Mouse (Mus musculus): ENCODE measurements around the gene Kcnk10. TPM values are rescaled to one million over a fixed set of nuclear protein-coding genes. Genes with fewer than 3 reads are reported as not detected.
A peak's percentile ranks its signal among the peaks of the same experiment; 100 is the strongest.

The Kcnk10 gene
- polyA plus RNA-seq, 1 experiment = 6.3 TPM

DNA sequence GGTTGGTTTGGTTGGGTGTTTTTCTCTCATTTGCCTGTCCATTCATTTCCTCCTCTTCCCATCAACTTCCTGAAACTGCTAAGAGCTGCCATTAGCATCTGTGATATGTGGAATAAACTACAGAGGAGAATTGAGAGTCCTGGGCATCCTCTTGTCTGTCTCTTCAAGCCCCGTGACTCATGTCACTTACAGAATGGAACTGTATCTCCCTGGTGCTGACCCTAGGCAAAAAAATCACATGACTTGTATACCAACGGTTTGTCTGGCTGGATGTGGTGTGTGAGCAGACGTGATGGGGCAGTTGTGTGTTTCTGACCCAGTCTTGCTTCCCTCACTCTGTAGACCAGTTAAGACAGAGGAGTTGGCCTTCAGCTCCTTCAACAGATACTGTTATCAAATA lies 134.4 kb downstream of the Kcnk10 start:
- no peak for DNase-seq (ENCODE audit: extremely low spot score in 1 of 2, low spot score in 1 of 2)

DNA sequence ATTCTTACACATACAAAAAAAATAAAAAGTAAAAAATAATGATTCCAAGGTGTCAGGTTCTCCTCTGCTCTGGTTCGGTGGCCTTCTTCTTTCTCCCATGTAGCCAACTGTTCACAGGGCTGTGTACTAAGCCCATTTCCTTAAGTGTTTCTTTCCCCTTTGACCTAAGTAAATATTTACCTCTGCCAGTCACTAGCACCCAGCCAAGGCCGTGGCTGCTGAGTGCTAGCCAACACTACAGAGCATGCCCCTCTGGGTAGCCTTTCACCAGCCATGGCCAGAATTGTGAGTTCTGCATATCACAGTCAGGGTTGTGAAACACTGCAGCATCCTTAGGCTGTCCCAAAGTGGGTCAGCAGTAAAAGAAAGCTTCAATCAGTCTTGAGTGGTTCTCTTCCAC lies 140.0 kb downstream of the Kcnk10 start:
- DNase-seq (ENCODE audit: extremely low spot score in 1 of 2, low spot score in 1 of 2) = no peak

DNA sequence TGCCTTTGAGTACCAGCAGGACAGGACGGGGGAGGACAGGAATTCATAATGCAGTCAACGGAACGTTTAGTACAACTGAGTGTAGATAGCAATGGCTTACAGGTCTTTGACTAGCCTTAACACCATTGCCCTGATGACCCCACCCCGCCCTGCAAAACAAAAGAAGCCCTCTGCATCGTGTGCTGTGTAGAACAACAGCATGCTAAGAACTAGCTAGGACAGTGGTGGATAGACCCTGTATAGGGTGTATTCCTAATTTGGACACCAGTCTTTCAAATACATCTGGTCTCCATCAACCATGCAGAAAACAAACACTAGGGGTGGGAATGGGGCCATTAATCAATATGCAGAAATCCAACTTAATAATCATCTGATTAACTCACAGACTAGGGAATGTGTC lies 147.4 kb downstream of the Kcnk10 start:
- DNase-seq (ENCODE audit: extremely low spot score in 1 of 2, low spot score in 1 of 2) = no peak

DNA sequence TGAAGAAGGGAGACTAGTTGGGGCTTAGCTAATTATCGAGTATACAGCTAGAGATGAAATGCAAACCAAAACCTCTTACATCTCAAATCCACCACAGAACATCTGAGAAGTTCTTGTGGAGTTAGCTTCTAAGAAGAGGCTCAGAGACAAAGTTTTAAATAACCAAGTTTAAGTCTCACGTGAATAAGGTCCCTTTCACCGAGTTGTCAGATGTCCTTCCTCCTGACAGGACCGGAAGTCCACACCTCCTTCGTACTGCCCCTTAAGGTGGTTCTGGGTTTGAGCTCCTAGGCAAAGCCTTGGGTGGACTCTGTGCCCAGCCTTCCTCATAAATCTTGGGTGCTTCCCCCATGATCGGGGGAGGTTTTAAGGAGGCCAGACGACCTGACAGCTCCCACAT lies 156.8 kb downstream of the Kcnk10 start:
- no peak for DNase-seq (ENCODE audit: extremely low spot score in 1 of 2, low spot score in 1 of 2)

DNA sequence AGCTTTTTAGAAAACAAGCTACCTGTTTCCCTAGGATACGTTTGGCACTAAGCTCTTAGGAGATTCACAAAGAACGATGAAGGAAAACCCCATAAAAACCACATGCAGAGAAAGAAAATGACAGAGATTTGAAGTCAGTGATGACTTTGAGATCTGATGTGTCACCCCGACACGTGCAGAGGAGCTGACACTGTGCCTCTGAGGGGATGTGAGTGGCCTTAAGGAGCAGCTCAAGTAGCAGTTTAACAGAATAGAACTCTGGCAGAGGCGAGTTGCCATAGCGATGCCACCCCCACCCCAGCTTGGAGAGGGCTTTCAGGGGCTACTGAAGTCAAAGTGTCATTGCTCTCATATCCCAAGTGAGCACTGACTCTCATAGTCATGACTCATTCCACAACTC lies 158.3 kb downstream of the Kcnk10 start:
- no peak for DNase-seq (ENCODE audit: extremely low spot score in 1 of 2, low spot score in 1 of 2)

DNA sequence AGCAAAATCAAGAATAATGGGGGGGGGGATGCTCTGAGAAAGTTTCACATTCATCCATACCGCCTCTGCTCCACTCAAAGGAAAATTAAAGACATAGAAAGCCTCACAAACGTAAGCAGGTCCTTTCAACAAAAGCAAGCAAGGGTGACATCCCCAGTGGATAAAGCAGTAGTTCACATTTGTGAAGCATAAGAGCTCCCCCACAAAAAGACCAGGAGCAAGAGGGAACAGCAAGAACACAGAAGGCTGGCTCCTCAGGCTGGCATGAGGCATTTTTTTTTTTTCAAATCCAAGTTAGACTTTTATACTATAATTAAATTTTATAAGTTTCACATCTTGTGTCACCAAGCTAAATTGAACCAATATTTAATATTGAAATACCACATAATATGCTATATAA lies 168.5 kb downstream of the Kcnk10 start:
- DNase-seq (ENCODE audit: extremely low spot score in 1 of 2, low spot score in 1 of 2) = peak in 1 of 2 experiments; percentile 59

DNA sequence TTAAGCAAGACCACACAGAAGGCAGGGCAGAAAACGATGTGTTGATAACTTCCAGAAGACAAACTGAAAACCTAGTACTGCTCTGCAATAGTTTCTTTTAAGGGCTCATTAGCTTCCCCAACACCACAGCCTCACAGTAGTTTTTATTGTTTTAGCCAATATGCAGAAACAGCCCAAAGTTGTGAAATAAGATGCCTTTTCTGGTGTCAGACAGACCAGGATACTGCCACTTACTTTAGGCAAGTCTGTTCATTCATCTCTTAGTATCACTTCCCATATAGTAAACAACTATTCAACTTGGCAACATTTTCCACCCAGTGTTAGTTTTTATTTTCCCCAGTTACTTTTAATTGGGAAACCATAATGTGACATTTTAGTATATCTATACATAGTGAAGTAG lies 171.5 kb downstream of the Kcnk10 start:
- no peak for DNase-seq (ENCODE audit: extremely low spot score in 1 of 2, low spot score in 1 of 2)

DNA sequence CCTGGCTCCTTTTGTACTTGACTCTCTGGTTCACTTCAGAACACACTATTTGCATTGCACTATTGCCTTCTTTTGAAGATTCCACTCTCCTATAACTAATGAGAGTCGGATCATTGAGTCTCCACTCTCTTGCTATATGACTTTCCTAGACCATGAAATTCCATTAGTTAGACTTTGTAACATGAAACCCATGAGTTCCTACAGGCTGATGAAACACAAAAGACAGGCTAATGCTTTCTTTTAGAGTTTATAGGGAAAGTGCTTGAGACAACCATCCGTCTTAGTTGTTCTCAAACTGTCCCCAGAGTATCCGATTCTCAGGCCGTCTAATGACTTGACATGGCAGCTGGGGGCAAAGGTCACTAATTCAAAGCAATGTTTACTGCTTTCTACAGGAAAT lies 172.0 kb downstream of the Kcnk10 start:
- no peak for DNase-seq (ENCODE audit: extremely low spot score in 1 of 2, low spot score in 1 of 2)

DNA sequence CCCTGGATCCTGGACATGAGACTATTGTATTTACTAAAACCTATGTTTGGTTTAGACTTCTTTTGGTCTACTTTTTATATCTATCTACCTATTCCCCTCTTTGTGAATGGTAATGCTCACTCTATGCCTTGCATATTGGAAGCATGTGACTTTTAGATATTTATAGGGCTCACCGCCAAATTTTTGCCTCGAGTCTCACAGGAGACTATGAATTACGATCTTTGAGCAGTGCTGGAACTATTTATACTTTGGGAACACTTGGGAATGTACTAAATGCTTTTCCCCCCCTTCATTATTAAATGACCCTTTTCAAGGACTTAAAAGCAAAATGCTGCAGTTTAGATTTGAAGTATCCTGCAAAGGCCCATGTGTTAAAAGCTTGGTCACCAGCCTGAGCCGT lies 181.5 kb downstream of the Kcnk10 start:
- DNase-seq (ENCODE audit: extremely low spot score in 1 of 2, low spot score in 1 of 2) = no peak

DNA sequence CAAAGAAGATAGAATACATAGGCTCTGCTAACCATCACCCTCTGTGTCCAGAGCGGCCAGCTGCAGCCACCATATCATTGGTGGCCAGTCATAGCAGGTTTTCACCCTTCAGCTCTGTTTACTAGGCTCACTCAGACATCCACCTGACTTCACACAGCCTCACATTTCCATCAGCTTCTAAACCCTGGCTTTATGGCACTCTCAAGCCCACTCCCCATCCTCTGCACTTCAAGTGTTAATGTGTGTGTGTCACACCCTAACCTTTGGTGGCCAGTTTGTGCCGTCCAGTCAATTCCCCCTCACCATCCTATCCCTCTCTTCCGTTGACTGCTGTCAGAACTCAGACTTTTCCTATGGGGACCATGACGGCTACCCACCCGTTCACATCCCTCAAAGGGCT lies 184.0 kb downstream of the Kcnk10 start:
- DNase-seq (ENCODE audit: extremely low spot score in 1 of 2, low spot score in 1 of 2) = no peak

DNA sequence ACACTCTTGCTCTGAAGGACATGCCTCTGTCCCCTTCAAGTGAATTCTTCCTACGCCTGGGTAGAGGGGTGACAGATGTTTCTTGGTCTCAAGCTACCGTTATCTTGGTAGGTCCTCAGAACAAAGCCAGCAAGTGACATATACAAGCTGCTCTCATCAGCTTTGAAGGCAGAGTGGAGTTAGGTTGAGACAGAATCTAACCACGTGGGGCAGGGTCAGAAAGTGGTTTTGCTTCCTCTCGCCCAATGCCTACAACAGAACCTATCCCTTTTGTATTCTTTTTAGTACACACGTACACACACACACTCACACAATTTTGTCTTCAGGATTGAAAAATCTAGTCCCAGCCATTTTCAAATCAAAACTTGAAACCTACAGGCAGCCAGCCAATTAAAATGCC lies 186.8 kb downstream of the Kcnk10 start:
- no peak for DNase-seq (ENCODE audit: extremely low spot score in 1 of 2, low spot score in 1 of 2)

DNA sequence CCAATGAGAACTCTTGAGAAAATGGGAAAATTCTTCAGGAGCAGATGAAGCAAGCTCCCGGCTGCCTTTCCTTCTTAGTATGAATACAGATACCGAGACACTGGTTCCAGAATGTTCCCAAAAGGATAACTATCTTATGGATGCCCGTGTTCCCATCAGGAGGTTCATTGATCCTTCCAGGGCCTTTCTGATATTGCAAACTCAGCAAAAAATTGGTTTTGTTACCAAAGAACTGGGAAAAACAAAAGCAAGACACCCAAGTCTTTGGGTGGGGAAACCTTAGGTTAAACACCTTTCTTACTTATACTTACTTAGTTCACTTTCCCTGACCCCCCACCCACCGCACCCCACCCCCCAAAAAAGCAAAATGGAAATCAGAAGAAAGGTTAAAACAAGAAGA lies 188.5 kb downstream of the Kcnk10 start:
- DNase-seq (ENCODE audit: extremely low spot score in 1 of 2, low spot score in 1 of 2) = no peak

Other genes with a start within 250 kb of the Kcnk10 start
- 26.5 and 28.8 TPM in 2 replicates for gene Spata7, start 49.8 kb upstream of the Kcnk10 start, polyA plus RNA-seq (2012; rRNA removed)
- 8.3 and 8.8 TPM in 2 replicates for gene Ptpn21, start 159.1 kb upstream of the Kcnk10 start, polyA plus RNA-seq (2012; rRNA removed)
- 104 and 118 TPM in 2 replicates for gene Zc3h14, start 168.7 kb upstream of the Kcnk10 start, polyA plus RNA-seq (2012; rRNA removed)